Mouse (Mus musculus): ENCODE measurements around the gene Zfp592. TPM values are rescaled to one million over a fixed set of nuclear protein-coding genes. Genes with fewer than 3 reads are reported as not detected.

Zfp592 gene
- total and polyA plus RNA-seq, 2 experiments from 2014 or later: 4.4 to 25.6 TPM

- Histone ChIP-seq H3K9me3 (ENCODE audit: low read length) (no peaks in the 10 kb centered on the region), H3K27ac (ENCODE audit: low read depth, low read length) (peak overlapping the region; percentile 96), H3K36me3 (ENCODE audit: insufficient read depth, low read length) (no peaks in the 10 kb centered on the region), H3K4me1 (ENCODE audit: insufficient read depth, low read length) (0 out of 2 replicates have a peak, but pooled peaks cover 15% of the 10 kb centered on the region), H3K4me2 (ENCODE audit: low read depth, low read length, poor library complexity, severe bottlenecking) (peak overlapping the region; percentile 90), H3K4me3 (ENCODE audit: low read depth, low read length) (peak overlapping the region; percentile 81), H3K27me3 (ENCODE audit: insufficient read depth, low read length) (no peaks in the 10 kb centered on the region), H3K9ac (replicated peaks; ENCODE audit: low read length, poor library complexity, severe bottlenecking) (peak overlapping the region; percentile 98)
- WGBS: 2% methylated on average over 12 of the region's 12 CpGs
- no peak for TF ChIP-seq CTCF (IDR thresholded peaks at IDR 0.05)
- peak; percentile 54 for DNase-seq (ENCODE audit: low spot score)
- ATAC-seq (ENCODE audit: low FRiP score): peak; percentile 11
Observed at GRCm38 (mm10) chr7:80992631-80992979, 876 bp upstream of the Zfp592 start.

GRCm38 (mm10) chr7:80993834-80994662 is 567 bp downstream of the Zfp592 start:
- Histone ChIP-seq H3K4me1 (ENCODE audit: insufficient read depth, low read length) (0 out of 2 replicates have a peak, but pooled peaks cover 15% of the 10 kb centered on the region), H3K4me3 (ENCODE audit: low read depth, low read length) (peak overlapping the region; percentile 81), H3K36me3 (ENCODE audit: insufficient read depth, low read length) (no peaks in the 10 kb centered on the region), H3K9me3 (ENCODE audit: low read length) (no peaks in the 10 kb centered on the region), H3K27me3 (ENCODE audit: insufficient read depth, low read length) (no peaks in the 10 kb centered on the region), H3K4me2 (ENCODE audit: low read depth, low read length, poor library complexity, severe bottlenecking) (peak overlapping the region; percentile 90), H3K9ac (replicated peaks; ENCODE audit: low read length, poor library complexity, severe bottlenecking) (peak overlapping the region; percentile 98), H3K27ac (ENCODE audit: low read depth, low read length) (peak overlapping the region; percentile 96)
- ATAC-seq (ENCODE audit: low FRiP score) (peak; percentile 85), DNase-seq (ENCODE audit: low spot score) (peak; percentile 60)
- peak; percentile 22; the same call in 1 of the 2 replicates for TF ChIP-seq CTCF (IDR thresholded peaks at IDR 0.05)
- WGBS: 2% methylated on average over 33 of the region's 58 CpGs

- DNase-seq (ENCODE audit: low spot score) (no peak), ATAC-seq (ENCODE audit: low FRiP score) (no peak)
- no peaks in the 10 kb centered on the region for H3K36me3 ChIP-seq (ENCODE audit: insufficient read depth, low read length)
- 39% methylated on average over 6 of the region's 6 CpGs for WGBS
- TF ChIP-seq CTCF (IDR thresholded peaks at IDR 0.05): no peak
- no peaks in the 10 kb centered on the region for H3K9me3 ChIP-seq (ENCODE audit: low read length)
- peak overlapping the region; percentile 96; the same call in 1 of the 2 replicates for H3K27ac ChIP-seq (ENCODE audit: low read depth, low read length)
- peak overlapping the region; percentile 90 for H3K4me2 ChIP-seq (ENCODE audit: low read depth, low read length, poor library complexity, severe bottlenecking)
- peak overlapping the region; percentile 98 for H3K9ac ChIP-seq (replicated peaks; ENCODE audit: low read length, poor library complexity, severe bottlenecking)
- H3K27me3 ChIP-seq (ENCODE audit: insufficient read depth, low read length): no peaks in the 10 kb centered on the region
- peak overlapping the region; percentile 81 for H3K4me3 ChIP-seq (ENCODE audit: low read depth, low read length)
- H3K4me1 ChIP-seq (ENCODE audit: insufficient read depth, low read length): 0 out of 2 replicates have a peak, but pooled peaks cover 15% of the 10 kb centered on the region
Observed at GRCm38 (mm10) chr7:80994663-80995005, 1.2 kb downstream of the Zfp592 start.

GRCm38 (mm10) chr7:80995266-80996146 is 2.0 kb downstream of the Zfp592 start:
- H3K27ac ChIP-seq (ENCODE audit: low read depth, low read length): no peak overlapping the region
- no peak for ATAC-seq (ENCODE audit: low FRiP score)
- H3K4me2 ChIP-seq (ENCODE audit: low read depth, low read length, poor library complexity, severe bottlenecking): peak overlapping the region; percentile 90
- DNase-seq (ENCODE audit: low spot score): no peak
- no peaks in the 10 kb centered on the region for H3K36me3 ChIP-seq (ENCODE audit: insufficient read depth, low read length)
- WGBS: 67% methylated on average over 3 of the region's 3 CpGs
- no peaks in the 10 kb centered on the region for H3K27me3 ChIP-seq (ENCODE audit: insufficient read depth, low read length)
- H3K9ac ChIP-seq (replicated peaks; ENCODE audit: low read length, poor library complexity, severe bottlenecking): no peak overlapping the region
- no peaks in the 10 kb centered on the region for H3K9me3 ChIP-seq (ENCODE audit: low read length)
- 0 out of 2 replicates have a peak, but pooled peaks cover 15% of the 10 kb centered on the region for H3K4me1 ChIP-seq (ENCODE audit: insufficient read depth, low read length)
- H3K4me3 ChIP-seq (ENCODE audit: low read depth, low read length): no peak overlapping the region
- no peak for TF ChIP-seq CTCF (IDR thresholded peaks at IDR 0.05)

- H3K36me3 ChIP-seq (ENCODE audit: insufficient read depth, low read length): no peaks in the 10 kb centered on the region
- DNase-seq (ENCODE audit: low spot score) (no peak), ATAC-seq (ENCODE audit: low FRiP score) (no peak)
- no peak for TF ChIP-seq CTCF (IDR thresholded peaks at IDR 0.05)
- 71% methylated on average over 6 of the region's 6 CpGs for WGBS
- H3K27ac ChIP-seq (ENCODE audit: low read depth, low read length): no peak overlapping the region
- H3K4me1 ChIP-seq (ENCODE audit: insufficient read depth, low read length): 0 out of 2 replicates have a peak, but pooled peaks cover 7% of the 10 kb centered on the region
- H3K9me3 ChIP-seq (ENCODE audit: low read length): no peaks in the 10 kb centered on the region
- no peak overlapping the region for H3K9ac ChIP-seq (replicated peaks; ENCODE audit: low read length, poor library complexity, severe bottlenecking)
- H3K4me2 ChIP-seq (ENCODE audit: low read depth, low read length, poor library complexity, severe bottlenecking): no peak overlapping the region
- H3K4me3 ChIP-seq (ENCODE audit: low read depth, low read length): no peak overlapping the region
- H3K27me3 ChIP-seq (ENCODE audit: insufficient read depth, low read length): no peaks in the 10 kb centered on the region
Observed at GRCm38 (mm10) chr7:80997776-80998175, 4.3 kb downstream of the Zfp592 start.
